Mouse (Mus musculus) layer of hippocampus, adult 18-20 months (tissue): Measurements from ENCODE around the gene Pcgf6. TPM values are rescaled to one million over a fixed set of nuclear protein-coding genes. Genes with fewer than 3 reads are reported as not detected.
"Not testable (repeated sequence)": the region's sequence is repeated elsewhere in the genome, so short reads cannot be mapped to it uniquely, and the experiment has no call there.

ENCODE experiments used
- DNase-seq, 2 experiments: peaks; one replicate each; pipeline ENCODE4 v3.0.0; 2022; ENCODE audit warnings: low spot score in 2 of 2
- total RNA-seq, 2 experiments: library from RNA; stranded (reverse); gene quantifications; 2 replicates each; pipeline ENCODE4 v1.2.3; 2021

The Pcgf6 gene
- total RNA-seq, 2 experiments from 2014 or later = 19.8 to 20.8 TPM

DNA sequence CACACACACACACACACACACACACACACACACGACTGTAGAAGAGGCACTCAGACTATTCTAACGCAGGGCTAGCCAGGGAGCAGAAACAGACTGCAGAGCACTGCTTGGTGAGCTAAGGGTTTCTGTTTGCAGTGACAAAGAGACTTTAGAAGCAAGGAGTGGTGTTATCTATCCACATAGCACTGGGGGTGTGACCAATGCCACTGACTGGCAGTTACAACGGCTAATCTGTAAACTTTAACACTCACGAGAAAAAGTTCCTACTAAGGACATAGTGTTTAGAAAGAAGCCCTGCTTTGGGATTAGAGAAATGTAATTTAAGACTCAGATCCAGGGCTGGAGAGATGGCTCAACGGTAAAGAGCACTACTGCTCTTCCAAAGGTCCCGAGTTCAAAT is 51.0 kb downstream of the Pcgf6 start:
- DNase-seq = no peak

DNA sequence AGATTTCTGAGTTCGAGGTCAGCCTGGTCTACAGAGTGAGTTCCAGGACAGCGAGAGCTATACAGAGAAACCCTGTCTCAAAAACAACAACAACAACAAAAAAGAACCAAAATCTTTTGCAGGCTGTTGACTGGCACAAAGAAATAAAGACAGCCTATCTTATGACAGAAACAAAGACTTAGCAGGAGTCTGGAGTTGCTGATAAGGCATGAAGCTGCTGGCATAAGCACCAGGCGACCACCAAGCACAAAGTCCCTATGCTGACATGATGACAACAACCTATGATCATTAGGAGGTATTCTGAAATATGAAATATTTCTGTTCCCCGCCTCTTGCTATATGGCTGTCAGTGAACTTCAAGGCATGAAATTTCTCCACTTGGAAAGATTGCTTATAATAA is 51.8 kb downstream of the Pcgf6 start:
- DNase-seq = no peak

DNA sequence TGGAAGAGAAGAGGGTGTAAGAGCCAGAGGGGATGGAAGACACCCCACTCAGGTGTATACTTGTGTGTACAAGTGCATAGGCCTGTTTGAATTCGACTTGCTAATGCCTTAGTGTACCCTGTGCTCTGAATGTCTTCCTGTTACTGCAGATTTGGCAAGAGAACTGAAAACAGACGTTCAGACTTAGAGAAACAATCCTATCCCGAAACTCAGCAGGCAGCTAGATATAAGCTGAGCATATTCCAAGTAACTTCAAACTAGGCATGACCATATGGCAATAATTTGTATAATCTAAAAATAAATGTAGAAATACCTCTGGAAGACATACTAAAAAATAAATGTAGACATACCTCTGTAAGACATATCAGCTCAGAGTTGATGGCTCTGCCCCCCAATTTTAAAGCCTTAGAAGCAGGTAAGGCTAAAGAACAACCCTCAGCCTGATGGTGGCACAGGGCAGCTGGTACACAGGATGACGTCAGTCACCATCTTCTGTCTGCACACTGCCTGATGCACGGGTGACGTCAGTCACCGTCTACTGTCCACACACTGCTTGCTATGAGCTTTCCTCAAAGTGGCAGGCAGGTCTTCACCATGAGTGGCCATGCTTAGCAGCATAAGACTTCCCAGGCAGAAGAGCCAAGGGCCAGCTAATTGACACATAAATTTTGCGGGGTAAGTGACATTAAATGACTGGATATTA is 52.4 kb downstream of the Pcgf6 start:
- peak in 1 of 2 experiments; percentile 53 for DNase-seq

DNA sequence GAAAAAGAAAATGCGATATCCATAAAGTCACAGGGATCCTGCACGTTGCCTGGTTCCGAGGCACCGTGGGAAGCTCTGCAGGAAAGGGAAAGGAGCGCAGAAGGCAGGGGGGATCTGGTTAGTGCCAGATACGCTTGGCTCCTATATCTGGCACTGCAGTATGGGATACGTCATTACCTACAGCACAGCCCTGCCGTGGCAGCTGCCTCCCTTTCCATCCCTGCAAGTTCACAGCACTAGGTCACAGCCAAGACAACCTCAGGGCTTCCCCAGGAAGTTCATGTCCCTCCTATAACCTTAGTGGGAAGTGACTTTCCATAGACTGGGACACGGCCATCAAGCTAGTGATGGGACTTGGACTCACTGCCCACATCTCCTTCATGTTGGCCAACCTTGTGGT is 54.6 kb downstream of the Pcgf6 start:
- DNase-seq = no peak

DNA sequence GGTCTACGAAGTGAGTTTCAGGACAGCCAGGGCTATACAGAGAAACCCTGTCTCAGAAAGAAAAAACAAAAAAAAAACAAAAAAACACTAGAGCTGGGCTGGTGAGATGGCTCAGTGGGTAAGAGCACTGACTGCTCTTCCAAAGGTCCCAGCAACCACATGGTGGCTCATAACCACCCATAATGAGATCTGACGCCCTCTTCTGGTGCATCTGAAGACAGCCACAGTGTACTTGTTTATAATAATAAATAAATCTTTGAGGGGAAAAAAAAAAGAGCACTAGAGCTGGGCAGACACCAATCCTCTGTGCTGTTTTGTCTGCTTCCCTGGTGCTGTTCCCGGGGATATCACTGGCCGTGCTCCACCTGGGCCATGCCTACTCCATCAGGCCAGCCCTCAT is 58.4 kb downstream of the Pcgf6 start:
- not testable (repeated sequence) for DNase-seq

DNA sequence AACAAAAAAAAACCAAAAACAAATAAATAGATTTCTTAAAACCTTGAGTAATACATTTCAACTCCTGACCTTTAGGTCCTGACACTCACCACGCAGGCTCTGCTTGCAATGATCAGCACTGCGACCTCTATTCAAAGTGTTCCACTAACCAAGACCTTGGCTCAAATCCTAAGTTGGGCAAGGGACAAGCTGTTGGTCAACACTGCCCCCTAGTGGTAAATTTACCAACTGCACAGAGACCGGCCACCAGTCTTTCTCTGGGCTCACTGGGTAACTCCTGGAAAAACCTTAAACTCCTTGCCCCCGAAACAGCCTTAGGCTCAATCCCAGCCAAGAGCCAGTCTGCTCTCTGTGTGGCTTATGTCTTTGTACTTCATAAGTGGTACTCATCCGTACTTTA is 59.6 kb downstream of the Pcgf6 start:
- peak; percentile 58 to 88 for DNase-seq

DNA sequence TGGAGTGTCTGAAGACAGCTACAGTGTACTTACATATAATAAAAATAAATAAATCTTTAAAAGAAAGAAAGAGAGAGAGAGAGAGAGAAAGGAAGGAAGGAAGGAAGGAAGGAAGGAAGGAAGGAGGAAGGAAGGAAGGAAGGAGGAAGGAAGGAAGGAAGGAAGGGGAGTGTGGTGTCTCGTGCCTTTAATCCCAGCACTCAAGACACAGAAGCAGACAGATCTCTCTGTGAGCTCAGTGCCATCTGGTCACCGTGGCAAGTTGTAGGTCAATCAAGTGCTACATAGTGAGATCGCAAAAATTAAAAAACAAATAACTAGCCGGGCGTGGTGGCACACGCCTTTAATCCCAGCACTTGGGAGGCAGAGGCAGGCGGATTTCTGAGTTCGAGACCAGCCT is 60.1 kb downstream of the Pcgf6 start:
- not testable (repeated sequence) for DNase-seq

DNA sequence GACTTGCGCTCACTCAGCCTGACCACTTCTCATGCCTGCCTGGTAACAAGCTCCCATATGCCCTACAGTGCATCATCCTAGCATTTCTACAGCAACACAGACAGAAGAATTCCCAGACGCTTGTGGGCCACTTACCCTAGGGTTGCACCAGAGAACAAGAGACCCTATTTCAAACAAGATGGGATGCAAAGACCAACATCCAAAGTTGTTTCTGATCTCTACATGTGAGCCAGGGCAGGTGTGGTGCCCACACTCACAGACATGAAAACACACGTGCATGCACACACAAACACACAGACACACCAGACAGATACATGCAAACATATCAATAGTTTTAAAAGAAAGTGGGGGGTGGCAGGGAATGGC is 60.6 kb downstream of the Pcgf6 start:
- DNase-seq = no peak

DNA sequence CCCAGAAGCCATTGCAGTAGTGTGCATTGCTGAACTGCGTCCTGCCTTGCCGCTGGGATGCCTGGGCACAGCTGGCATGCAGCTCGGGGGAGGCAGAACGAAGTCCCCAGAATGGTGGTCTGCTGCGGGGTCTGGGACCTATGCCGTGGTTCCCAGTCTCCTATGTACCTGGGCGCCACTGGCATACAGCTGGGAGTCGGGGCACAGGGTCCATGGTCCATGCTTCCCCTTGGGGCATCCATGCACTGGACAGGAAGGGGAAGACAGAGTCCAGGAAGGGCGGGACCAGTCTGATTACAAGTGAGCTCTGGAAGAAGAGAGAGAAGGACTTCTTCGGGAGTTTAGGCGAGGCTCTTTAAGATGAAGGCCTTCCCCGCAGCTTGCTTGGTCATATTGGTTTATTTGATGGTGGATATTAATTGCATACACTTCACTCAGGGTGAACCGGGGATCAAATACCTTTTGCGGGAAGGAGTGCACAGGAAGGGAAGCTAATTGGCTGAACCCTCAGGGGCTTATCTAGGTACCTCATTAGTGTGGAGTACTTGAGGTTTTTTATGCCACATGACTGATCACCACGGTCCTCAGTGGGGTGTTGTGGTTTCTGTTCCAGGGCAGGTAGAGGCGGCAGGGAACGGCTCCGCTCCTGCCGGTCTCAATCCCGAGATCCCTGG is 61.1 kb downstream of the Pcgf6 start:
- no peak for DNase-seq

DNA sequence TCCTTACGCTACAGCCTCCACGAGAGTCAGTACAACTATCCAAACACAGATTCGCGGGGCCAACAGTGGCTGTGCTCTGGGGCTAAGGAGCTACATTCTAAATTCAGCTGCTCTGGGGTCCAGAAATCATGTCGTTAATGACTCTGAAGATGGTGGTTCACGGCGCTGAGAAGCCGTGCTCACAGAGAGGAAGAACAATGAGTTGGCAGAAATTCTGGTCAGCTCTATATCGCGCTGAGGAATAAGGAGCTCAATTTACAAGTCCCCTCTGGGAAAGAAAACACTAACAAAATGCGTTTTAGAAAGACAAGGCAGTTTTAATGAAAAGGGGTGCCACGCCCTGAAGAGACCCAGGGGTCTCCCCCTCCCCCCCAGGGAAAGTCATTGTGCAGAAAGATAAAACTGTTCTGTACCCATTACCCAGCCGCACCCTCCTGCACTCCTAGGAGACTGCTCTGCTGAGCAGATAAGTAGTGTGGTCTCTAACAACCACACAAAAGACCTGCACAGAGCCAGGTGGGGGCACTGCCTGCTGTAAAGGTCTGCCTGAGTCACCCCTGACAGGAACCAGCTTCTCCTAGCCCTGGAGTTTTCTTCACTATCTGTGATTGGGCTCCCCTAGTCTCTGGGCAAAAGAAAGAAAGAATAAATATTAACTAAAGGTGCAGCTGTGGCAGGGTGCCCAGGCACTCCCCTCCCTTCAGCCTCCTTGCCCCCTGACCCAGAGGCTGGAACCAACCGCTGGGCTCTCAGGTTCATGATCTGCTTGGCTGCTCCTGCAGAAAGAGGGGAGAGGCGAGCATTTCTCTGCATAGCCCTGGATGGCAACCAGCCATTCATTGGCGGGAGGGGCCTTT is 62.2 kb downstream of the Pcgf6 start:
- no peak for DNase-seq

DNA sequence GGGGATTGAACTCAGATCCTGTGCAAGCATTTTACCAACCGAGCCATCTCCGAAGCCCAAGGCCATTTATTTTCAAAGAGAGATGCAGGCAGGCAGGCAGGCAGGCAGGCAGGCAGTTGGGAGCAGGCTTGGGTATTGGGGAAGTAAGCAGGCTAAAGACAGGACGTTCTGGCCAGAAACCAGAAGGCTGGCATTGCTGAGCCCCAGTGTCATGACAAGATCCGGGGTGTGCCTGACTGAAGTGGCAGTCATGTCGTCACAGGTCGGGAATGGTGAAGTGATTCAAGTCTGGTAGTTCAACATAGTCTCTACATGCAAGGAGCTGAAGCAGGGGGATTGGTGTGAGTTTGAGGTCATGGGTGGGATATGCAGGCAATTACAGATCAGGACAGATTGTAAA is 63.1 kb downstream of the Pcgf6 start:
- no peak for DNase-seq

DNA sequence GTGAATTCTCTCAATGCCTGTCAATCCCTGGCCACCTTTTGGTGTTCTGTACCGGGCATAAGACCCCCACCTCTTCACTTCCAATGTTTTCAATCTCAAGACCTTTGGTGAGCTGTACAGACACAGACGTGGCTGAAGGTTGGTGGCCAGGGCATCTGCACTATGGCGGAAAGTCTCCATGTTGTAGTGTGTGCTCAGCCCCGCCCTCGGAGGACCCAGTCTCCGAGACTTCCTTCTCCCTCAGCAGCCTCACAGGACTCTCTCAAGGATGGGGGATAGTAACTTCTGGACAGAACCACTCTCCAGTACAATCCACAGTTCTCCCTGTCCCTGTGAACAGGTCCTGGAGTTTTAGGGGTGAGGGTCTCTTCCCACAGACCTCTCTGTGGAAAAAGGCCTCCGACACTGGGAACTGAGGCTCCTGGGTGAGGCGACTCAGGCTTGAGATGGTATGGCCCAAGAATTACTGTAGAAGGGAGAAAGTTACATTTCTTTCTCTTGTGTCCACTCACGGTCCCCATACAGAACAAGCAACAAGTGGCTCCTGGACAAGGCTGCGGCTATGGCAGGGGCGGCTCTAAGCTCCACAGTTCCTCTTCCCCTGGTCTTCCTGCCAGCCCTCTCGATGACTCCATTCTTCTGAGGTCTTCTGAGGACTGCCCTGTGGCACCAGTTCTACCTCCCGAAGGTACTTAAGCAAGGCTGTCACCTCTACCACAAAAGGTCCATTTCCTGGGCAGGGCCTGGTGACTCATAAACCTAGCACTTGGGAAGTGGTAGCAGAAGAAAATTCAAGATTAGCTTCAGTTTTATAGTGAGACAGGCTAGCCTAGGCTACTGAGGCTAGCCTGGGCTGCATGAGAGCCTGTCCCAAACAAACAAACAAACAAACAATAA is 65.7 kb downstream of the Pcgf6 start:
- DNase-seq = no peak

DNA sequence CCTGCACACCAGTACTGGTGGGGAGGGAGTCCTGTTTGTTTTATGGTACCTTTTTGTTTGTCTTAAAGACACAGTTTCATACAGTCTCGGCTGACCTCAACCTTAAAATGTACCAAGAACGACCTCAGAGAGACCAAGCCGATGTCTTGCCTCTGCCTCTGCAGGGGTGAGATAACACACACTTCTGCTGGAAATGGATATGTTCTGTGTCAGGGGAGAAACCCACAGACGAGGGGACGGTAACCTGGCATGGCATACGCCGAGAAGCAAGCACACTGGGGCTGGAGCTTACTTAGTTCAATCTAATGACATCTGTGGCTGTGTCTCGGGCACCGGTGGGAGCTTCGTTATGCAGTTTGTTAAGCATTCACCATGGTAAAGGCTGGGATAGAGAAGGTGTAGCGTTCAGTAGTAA is 66.7 kb downstream of the Pcgf6 start:
- DNase-seq = no peak

Other genes starting within 250 kb of the Pcgf6 start
- 100 to 1,000 TPM; 183 to 187 TPM for gene Ina, start 36.2 kb downstream of the Pcgf6 start, total RNA-seq
- 10 to 100 TPM; 75.5 to 78.5 TPM for gene Nt5c2, start 35.8 kb downstream of the Pcgf6 start, total RNA-seq
- gene Taf5, start 16.8 kb upstream of the Pcgf6 start, total RNA-seq = 1 to 10 TPM; 6.9 to 7.0 TPM
- gene Usmg5, start 39.7 kb upstream of the Pcgf6 start, total RNA-seq = 100 to 1,000 TPM; 748 to 765 TPM
- 10 to 100 TPM; 16.9 to 18.3 TPM for gene Pdcd11, start 39.9 kb upstream of the Pcgf6 start, total RNA-seq
- 1 to 10 TPM; 5.4 to 6.3 TPM for gene Calhm2, start 87.4 kb upstream of the Pcgf6 start, total RNA-seq
- not detected for gene Calhm1, start 93.3 kb upstream of the Pcgf6 start, total RNA-seq
- gene Calhm3, start 106.9 kb upstream of the Pcgf6 start, total RNA-seq = not detected
- gene Neurl1a, start 127.9 kb upstream of the Pcgf6 start, total RNA-seq = 100 to 1,000 TPM; 194 to 204 TPM